Mouse (Mus musculus) thymus, adult 2 months (tissue): ENCODE measurements around the gene Umps.

Experiments used
- CTCF ChIP-seq: fragments of 200-500 bp; IDR thresholded peaks from 2 replicates; pipeline ENCODE4 v1.5.1; 2012; ENCODE audit warnings: mild to moderate bottlenecking, control low read depth, low read length, moderate library complexity, borderline replicate concordance; ENCODE audit not compliant: control insufficient read depth, poor library complexity, insufficient read depth; ENCODE audit errors: extremely low read depth
- POLR2A ChIP-seq: fragments of 200-500 bp; IDR thresholded peaks from 2 replicates; pipeline ENCODE4 v1.6.1; 2012; ENCODE audit warnings: mild to moderate bottlenecking, low read length, control low read depth, moderate library complexity; ENCODE audit not compliant: control insufficient read depth, poor library complexity, insufficient read depth; ENCODE audit errors: extremely low read depth

DNA sequence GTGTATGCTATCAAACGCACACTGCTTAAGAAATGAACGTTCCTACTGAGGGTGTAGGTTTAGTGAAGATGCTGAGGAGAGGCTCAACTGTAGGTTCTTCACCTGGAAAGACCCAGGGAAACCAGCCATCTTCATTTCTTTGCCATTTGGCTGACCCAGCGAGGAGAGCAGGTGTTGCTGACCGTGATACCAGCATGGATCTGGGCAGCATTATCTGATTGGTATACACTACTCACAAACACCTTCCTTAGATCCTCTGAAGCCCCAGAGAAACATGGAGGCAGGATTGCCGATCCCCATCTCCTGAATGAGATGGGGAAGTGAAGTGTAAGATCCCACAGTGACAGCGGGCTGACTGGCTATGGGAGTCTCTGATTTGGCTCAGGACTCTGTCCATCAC, 31.2 kb upstream of the Umps start:
- TF ChIP-seq CTCF (no peak), POLR2A (no peak)
